Mouse (Mus musculus): ENCODE data around the gene Bfar. TPM values are rescaled to one million over a fixed set of nuclear protein-coding genes. Genes with fewer than 3 reads are reported as not detected.

Gene Bfar
- polyA plus RNA-seq, 1 experiment from 2014 or later, result 50.3 TPM

DNA sequence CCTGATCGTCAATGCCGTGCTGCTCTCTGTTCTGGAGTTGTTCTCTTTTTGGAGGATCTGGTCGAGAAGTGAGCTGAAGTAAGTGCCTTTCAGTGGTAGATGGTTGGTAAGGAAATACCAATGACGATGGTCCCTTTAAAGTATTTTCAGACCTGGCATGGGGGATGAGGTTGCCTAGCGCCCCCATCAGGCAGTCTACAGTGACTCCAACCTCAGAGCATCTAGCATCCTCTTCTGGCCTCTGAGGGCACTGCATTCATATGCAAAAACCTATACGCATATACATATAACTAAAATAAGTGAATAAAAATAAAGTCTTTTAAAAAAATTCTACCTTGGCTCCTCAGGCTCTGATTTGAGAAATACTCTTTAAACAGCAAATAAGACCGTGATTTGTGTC, 27.3 kb downstream of the Bfar start:
- Histone ChIP-seq H3K4me3 (ENCODE audit: low read length) (no peak overlapping the region), H3K36me3 (ENCODE audit: control insufficient read depth, insufficient read depth, low read length) (peaks cover 64% of the 10 kb centered on the region), H3K27me3 (ENCODE audit: control insufficient read depth, insufficient read depth, low read length) (no peaks in the 10 kb centered on the region), H3K4me2 (replicated peaks; ENCODE audit: low read depth, low read length) (no peak overlapping the region), H3K9ac (ENCODE audit: low read depth, low read length) (no peak overlapping the region), H3K9me3 (ENCODE audit: control insufficient read depth, low read length) (no peaks in the 10 kb centered on the region), H3K27ac (ENCODE audit: low read depth, low read length) (no peak overlapping the region), H3K4me1 (ENCODE audit: control insufficient read depth, insufficient read depth, low read length) (no peaks in the 10 kb centered on the region)
- 88% methylated on average over 7 of the region's 7 CpGs for WGBS
- ATAC-seq (ENCODE audit: low FRiP score, low TSS enrichment), result no peak

DNA sequence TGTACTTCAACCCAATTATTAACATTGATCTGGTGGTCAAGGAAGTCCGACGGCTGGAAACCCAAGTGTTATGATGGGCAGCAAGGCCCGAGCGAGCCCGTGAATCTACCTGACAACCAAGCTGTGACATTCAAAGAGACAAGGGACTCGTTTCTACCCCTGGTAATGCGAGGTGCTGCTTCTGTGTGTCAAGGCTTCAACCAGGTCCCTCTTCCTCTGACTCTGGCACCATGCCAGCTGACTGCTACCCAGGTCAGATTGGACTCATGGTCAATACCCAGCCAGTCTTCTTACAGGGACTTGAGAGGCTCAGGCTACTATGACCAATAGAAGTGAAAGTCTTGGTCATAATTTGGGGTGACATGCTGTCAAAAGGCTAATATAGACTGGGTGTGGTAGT, 30.5 kb downstream of the Bfar start:
- Histone ChIP-seq H3K4me1 (ENCODE audit: control insufficient read depth, insufficient read depth, low read length) (no peaks in the 10 kb centered on the region), H3K9me3 (ENCODE audit: control insufficient read depth, low read length) (no peaks in the 10 kb centered on the region), H3K27ac (ENCODE audit: low read depth, low read length) (no peak overlapping the region), H3K27me3 (ENCODE audit: control insufficient read depth, insufficient read depth, low read length) (no peaks in the 10 kb centered on the region), H3K4me2 (replicated peaks; ENCODE audit: low read depth, low read length) (no peak overlapping the region), H3K9ac (ENCODE audit: low read depth, low read length) (no peak overlapping the region), H3K36me3 (ENCODE audit: control insufficient read depth, insufficient read depth, low read length) (peaks cover 46% of the 10 kb centered on the region), H3K4me3 (ENCODE audit: low read length) (no peak overlapping the region)
- no peak for ATAC-seq (ENCODE audit: low FRiP score, low TSS enrichment)
- 95% methylated on average over 7 of the region's 7 CpGs for WGBS

DNA sequence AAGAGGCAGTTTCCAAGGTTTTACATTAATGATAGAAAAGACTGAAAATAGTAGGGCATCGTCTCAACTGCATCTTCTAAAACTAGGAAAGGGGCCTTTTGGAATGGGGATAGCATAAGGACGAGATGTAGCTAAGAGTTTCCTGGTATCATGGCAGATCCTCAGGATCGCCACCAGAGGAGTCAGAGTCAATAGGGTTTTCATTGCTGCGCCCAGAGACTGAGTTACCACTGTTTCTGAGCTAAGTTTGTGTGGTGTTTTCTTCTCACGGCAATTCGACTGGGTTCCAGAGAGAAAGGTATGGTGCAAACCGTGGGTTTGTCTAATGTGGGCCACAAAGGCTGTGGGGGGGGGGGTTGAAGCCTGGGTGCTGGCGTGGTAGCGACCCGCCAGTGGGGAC, 33.0 kb downstream of the Bfar start:
- Histone ChIP-seq H3K4me1 (ENCODE audit: control insufficient read depth, insufficient read depth, low read length) (no peaks in the 10 kb centered on the region), H3K36me3 (ENCODE audit: control insufficient read depth, insufficient read depth, low read length) (peaks cover 25% of the 10 kb centered on the region), H3K9ac (ENCODE audit: low read depth, low read length) (no peak overlapping the region), H3K9me3 (ENCODE audit: control insufficient read depth, low read length) (no peaks in the 10 kb centered on the region), H3K4me3 (ENCODE audit: low read length) (no peak overlapping the region), H3K4me2 (replicated peaks; ENCODE audit: low read depth, low read length) (no peak overlapping the region), H3K27ac (ENCODE audit: low read depth, low read length) (no peak overlapping the region), H3K27me3 (ENCODE audit: control insufficient read depth, insufficient read depth, low read length) (no peaks in the 10 kb centered on the region)
- no peak for ATAC-seq (ENCODE audit: low FRiP score, low TSS enrichment)
- 97% methylated on average over 10 of the region's 10 CpGs for WGBS

GRCm38 (mm10) chr16:13714910-13715309, 43.3 kb downstream of the Bfar start:
- ATAC-seq (ENCODE audit: low FRiP score, low TSS enrichment), result no peak

DNA sequence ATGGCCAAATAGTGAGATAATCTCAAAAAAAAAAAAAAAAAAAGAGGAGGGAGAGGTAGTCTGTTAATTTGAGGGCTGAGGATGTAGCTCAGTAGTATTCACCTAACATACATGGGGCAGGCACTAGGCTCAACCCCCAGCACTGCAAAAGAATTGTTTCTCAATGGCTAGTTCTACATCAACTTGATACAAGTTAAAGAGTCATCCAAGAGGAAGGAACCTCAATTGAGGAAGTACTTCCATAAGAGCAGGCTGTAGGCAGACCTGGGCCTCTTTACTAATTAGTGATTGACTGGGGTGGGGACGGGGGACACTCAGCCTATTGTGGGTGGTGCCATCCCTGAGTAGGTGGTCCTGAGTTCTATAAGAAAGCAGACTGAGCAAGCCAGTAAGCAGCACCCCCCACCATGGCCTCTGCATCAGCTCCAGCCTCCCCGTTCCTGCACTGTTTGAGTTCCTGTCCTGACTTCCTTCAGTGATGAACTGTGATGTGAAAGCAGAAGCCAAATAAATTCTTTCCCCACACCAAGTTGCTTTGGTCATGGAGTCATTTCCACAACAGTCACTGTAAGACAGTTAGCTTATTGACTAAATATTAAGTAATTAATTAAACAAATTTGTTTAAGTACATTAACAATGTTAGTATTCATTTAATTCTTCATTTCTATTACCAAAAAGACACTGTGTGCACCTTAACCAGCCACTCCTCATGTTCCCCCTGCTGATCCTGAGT, 45.3 kb downstream of the Bfar start:
- Histone ChIP-seq H3K36me3 (ENCODE audit: control insufficient read depth, insufficient read depth, low read length) (no peaks in the 10 kb centered on the region), H3K4me2 (replicated peaks; ENCODE audit: low read depth, low read length) (no peak overlapping the region), H3K4me3 (ENCODE audit: low read length) (no peak overlapping the region), H3K9me3 (ENCODE audit: control insufficient read depth, low read length) (no peaks in the 10 kb centered on the region), H3K9ac (ENCODE audit: low read depth, low read length) (no peak overlapping the region), H3K27ac (ENCODE audit: low read depth, low read length) (no peak overlapping the region), H3K4me1 (ENCODE audit: control insufficient read depth, insufficient read depth, low read length) (no peaks in the 10 kb centered on the region), H3K27me3 (ENCODE audit: control insufficient read depth, insufficient read depth, low read length) (no peaks in the 10 kb centered on the region)
- no peak for ATAC-seq (ENCODE audit: low FRiP score, low TSS enrichment)
- 74% methylated on average over 2 of the region's 2 CpGs for WGBS

More at GRCm38 (mm10) chr16:13714910-13715309, 43.3 kb downstream of the Bfar start:
- no peaks in the 10 kb centered on the region for H3K36me3 ChIP-seq (ENCODE audit: control insufficient read depth, insufficient read depth, low read length)
- H3K4me3 ChIP-seq (ENCODE audit: low read length), result no peak overlapping the region
- no peaks in the 10 kb centered on the region for H3K9me3 ChIP-seq (ENCODE audit: control insufficient read depth, low read length)
- no peak overlapping the region for H3K27ac ChIP-seq (ENCODE audit: low read depth, low read length)
- 91% methylated on average over 3 of the region's 3 CpGs for WGBS
- no peaks in the 10 kb centered on the region for H3K4me1 ChIP-seq (ENCODE audit: control insufficient read depth, insufficient read depth, low read length)
- no peak overlapping the region for H3K4me2 ChIP-seq (replicated peaks; ENCODE audit: low read depth, low read length)
- H3K27me3 ChIP-seq (ENCODE audit: control insufficient read depth, insufficient read depth, low read length), result no peaks in the 10 kb centered on the region
- H3K9ac ChIP-seq (ENCODE audit: low read depth, low read length), result no peak overlapping the region

DNA sequence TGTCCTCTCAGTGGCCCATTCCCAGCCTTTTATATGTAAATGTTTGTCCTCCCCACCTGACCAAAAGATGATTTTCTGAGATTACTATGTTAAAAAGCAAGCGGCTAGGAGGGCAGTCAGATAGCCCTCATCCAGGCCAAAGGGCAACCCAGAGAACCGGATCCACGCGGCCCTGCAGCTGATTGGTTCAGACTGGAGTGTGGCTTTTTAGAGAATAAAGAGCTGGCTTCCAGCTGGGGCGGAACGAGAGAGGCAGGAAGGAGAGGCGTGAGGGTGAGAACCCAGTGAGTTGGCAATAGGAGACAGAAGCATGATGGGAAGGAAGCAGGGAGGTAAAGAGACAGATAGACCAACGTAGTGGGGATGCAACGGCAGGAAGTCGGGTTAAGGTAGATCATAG, 51.3 kb downstream of the Bfar start:
- no peaks in the 10 kb centered on the region for H3K9me3 ChIP-seq (ENCODE audit: control insufficient read depth, low read length)
- H3K36me3 ChIP-seq (ENCODE audit: control insufficient read depth, insufficient read depth, low read length), result no peaks in the 10 kb centered on the region
- no peak overlapping the region for H3K27ac ChIP-seq (ENCODE audit: low read depth, low read length)
- H3K4me1 ChIP-seq (ENCODE audit: control insufficient read depth, insufficient read depth, low read length), result no peaks in the 10 kb centered on the region
- 38% methylated on average over 10 of the region's 10 CpGs for WGBS
- ATAC-seq (ENCODE audit: low FRiP score, low TSS enrichment), result no peak
- no peak overlapping the region for H3K4me3 ChIP-seq (ENCODE audit: low read length)
- H3K4me2 ChIP-seq (replicated peaks; ENCODE audit: low read depth, low read length), result no peak overlapping the region
- no peaks in the 10 kb centered on the region for H3K27me3 ChIP-seq (ENCODE audit: control insufficient read depth, insufficient read depth, low read length)
- no peak overlapping the region for H3K9ac ChIP-seq (ENCODE audit: low read depth, low read length)

- Histone ChIP-seq H3K4me3 (ENCODE audit: low read length) (no peak overlapping the region), H3K27me3 (ENCODE audit: control insufficient read depth, insufficient read depth, low read length) (no peaks in the 10 kb centered on the region), H3K9me3 (ENCODE audit: control insufficient read depth, low read length) (no peaks in the 10 kb centered on the region), H3K36me3 (ENCODE audit: control insufficient read depth, insufficient read depth, low read length) (no peaks in the 10 kb centered on the region), H3K9ac (ENCODE audit: low read depth, low read length) (no peak overlapping the region), H3K27ac (ENCODE audit: low read depth, low read length) (no peak overlapping the region), H3K4me1 (ENCODE audit: control insufficient read depth, insufficient read depth, low read length) (0 out of 2 replicates have a peak, but pooled peaks cover 3% of the 10 kb centered on the region), H3K4me2 (replicated peaks; ENCODE audit: low read depth, low read length) (no peak overlapping the region)
- 90% methylated on average over 5 of the region's 5 CpGs for WGBS
- ATAC-seq (ENCODE audit: low FRiP score, low TSS enrichment), result no peak
Observed at GRCm38 (mm10) chr16:13727811-13728335, 56.2 kb downstream of the Bfar start.

GRCm38 (mm10) chr16:13729428-13729827, 57.8 kb downstream of the Bfar start:
- Histone ChIP-seq H3K27me3 (ENCODE audit: control insufficient read depth, insufficient read depth, low read length) (no peaks in the 10 kb centered on the region), H3K9ac (ENCODE audit: low read depth, low read length) (no peak overlapping the region), H3K36me3 (ENCODE audit: control insufficient read depth, insufficient read depth, low read length) (no peaks in the 10 kb centered on the region), H3K27ac (ENCODE audit: low read depth, low read length) (no peak overlapping the region), H3K9me3 (ENCODE audit: control insufficient read depth, low read length) (no peaks in the 10 kb centered on the region), H3K4me1 (ENCODE audit: control insufficient read depth, insufficient read depth, low read length) (0 out of 2 replicates have a peak, but pooled peaks cover 3% of the 10 kb centered on the region), H3K4me2 (replicated peaks; ENCODE audit: low read depth, low read length) (no peak overlapping the region), H3K4me3 (ENCODE audit: low read length) (no peak overlapping the region)
- WGBS, result 82% methylated on average over 4 of the region's 4 CpGs
- ATAC-seq (ENCODE audit: low FRiP score, low TSS enrichment), result no peak
